Mouse (Mus musculus): ENCODE results near the gene Col28a1. TPM values are rescaled to one million over a fixed set of nuclear protein-coding genes. Genes with fewer than 3 reads are reported as not detected.

Gene Col28a1
- polyA plus RNA-seq, 1 experiment from 2014 or later, result 0.21 TPM

DNA sequence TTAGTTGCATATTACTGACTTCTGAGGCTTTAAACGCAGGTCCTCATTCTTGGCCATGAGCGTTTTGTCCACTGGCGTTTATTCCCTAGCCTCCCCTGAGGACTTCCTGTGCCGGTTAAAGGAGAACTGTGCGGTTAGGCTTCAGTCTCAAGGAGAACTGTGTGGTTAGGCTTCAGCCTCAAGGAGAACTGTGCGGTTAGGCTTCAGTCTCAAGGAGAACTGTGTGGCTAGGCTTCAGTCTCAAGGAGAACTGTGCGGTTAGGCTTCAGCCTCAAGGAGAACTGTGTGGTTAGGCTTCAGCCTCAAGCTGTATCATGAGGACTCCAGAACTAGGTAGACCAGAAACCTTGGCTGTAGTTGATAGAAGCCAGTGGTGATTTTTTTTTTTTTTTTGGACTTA, 229.7 kb downstream of the Col28a1 start:
- no peak for DNase-seq (ENCODE audit: low spot score)
- Histone ChIP-seq H3K27ac (no peak overlapping the region), H3K4me2 (ENCODE audit: low read length) (no peak overlapping the region), H3K4me1 (replicated peaks; ENCODE audit: insufficient read depth, low read length) (0 out of 2 replicates have a peak, but pooled peaks cover 3% of the 10 kb centered on the region), H3K9ac (ENCODE audit: low read depth, low read length) (no peak overlapping the region), H3K4me3 (replicated peaks; ENCODE audit: low read depth, low read length) (no peak overlapping the region), H3K9me3 (replicated peaks; ENCODE audit: low read length) (no peaks in the 10 kb centered on the region), H3K27me3 (ENCODE audit: insufficient read depth, low read length) (no peaks in the 10 kb centered on the region), H3K36me3 (ENCODE audit: insufficient read depth, low read length) (no peaks in the 10 kb centered on the region)
- 86% methylated on average over 7 of the region's 7 CpGs for WGBS
- no peak for TF ChIP-seq CTCF (IDR thresholded peaks at IDR 0.05; ENCODE audit: low read depth)
- no peak for ATAC-seq (replicated peaks; ENCODE audit: low FRiP score, low read depth)

- DNase-seq (ENCODE audit: low spot score), result no peak
Measured at GRCm38 (mm10) chr6:7952208-7952607, 240.2 kb downstream of the Col28a1 start.

DNA sequence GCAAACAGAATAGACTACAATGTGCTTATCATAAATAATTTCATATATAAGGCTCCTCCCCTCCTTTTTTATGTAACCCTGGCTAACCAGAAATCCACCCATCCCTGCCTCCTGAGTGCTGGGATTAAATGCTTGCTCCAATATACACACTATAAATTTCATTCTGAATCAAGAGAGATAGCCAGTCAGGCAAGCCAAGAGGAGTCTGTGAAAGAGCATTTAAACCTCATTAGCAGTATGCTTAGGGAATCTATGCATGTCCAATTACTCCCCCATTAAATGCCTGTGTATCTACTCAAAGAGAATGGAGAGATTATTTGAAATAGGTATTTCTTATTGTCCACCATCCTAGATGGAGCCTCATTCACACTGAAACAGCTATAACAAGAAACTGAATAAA, 240.6 kb downstream of the Col28a1 start:
- no peak overlapping the region for H3K27ac ChIP-seq
- DNase-seq (ENCODE audit: low spot score), result no peak
- no peak for ATAC-seq (replicated peaks; ENCODE audit: low FRiP score, low read depth)
- no peak overlapping the region for H3K9ac ChIP-seq (ENCODE audit: low read depth, low read length)
- no peaks in the 10 kb centered on the region for H3K9me3 ChIP-seq (replicated peaks; ENCODE audit: low read length)
- H3K27me3 ChIP-seq (ENCODE audit: insufficient read depth, low read length), result no peaks in the 10 kb centered on the region
- H3K4me1 ChIP-seq (replicated peaks; ENCODE audit: insufficient read depth, low read length), result no peaks in the 10 kb centered on the region
- TF ChIP-seq CTCF (IDR thresholded peaks at IDR 0.05; ENCODE audit: low read depth), result no peak
- H3K36me3 ChIP-seq (ENCODE audit: insufficient read depth, low read length), result no peaks in the 10 kb centered on the region
- no peak overlapping the region for H3K4me3 ChIP-seq (replicated peaks; ENCODE audit: low read depth, low read length)
- no peak overlapping the region for H3K4me2 ChIP-seq (ENCODE audit: low read length)

More at GRCm38 (mm10) chr6:7952208-7952607, 240.2 kb downstream of the Col28a1 start:
- Histone ChIP-seq H3K36me3 (ENCODE audit: insufficient read depth, low read length) (no peaks in the 10 kb centered on the region), H3K27me3 (ENCODE audit: insufficient read depth, low read length) (no peaks in the 10 kb centered on the region), H3K9me3 (replicated peaks; ENCODE audit: low read length) (no peaks in the 10 kb centered on the region), H3K4me1 (replicated peaks; ENCODE audit: insufficient read depth, low read length) (no peaks in the 10 kb centered on the region), H3K27ac (no peak overlapping the region), H3K4me3 (replicated peaks; ENCODE audit: low read depth, low read length) (no peak overlapping the region), H3K9ac (ENCODE audit: low read depth, low read length) (no peak overlapping the region), H3K4me2 (ENCODE audit: low read length) (no peak overlapping the region)
- TF ChIP-seq CTCF (IDR thresholded peaks at IDR 0.05; ENCODE audit: low read depth), result no peak
- 65% methylated on average over 2 of the region's 2 CpGs for WGBS
- ATAC-seq (replicated peaks; ENCODE audit: low FRiP score, low read depth), result no peak

Other genes starting within 250 kb of the Col28a1 start
- 22.1 and 22.4 TPM in 2 replicates for gene Mios, start 16.6 kb upstream of the Col28a1 start, polyA plus RNA-seq (2015; fragmentation: Nextera tagmentation; extraction: Ambion mirVana)
- 166 and 182 TPM in 2 replicates for gene Rpa3, start 66.6 kb upstream of the Col28a1 start, polyA plus RNA-seq (2015; fragmentation: Nextera tagmentation; extraction: Ambion mirVana)
- gene Umad1, start 66.7 kb upstream of the Col28a1 start, polyA plus RNA-seq (2015; fragmentation: Nextera tagmentation; extraction: Ambion mirVana), result 28.4 and 31.8 TPM in 2 replicates
- 5.0 and 7.4 TPM in 2 replicates for gene Gm45062, start 66.8 kb upstream of the Col28a1 start, polyA plus RNA-seq (2015; fragmentation: Nextera tagmentation; extraction: Ambion mirVana)